7 mouse cellular contexts compared by ENCODE assay signal in genomic region chr6:48086471-48086878, GRCm38 (mm10). TPM values are rescaled to one million over a fixed set of nuclear protein-coding genes. Genes with fewer than 3 reads are reported as not detected.
A peak's percentile ranks its signal among the peaks of the same experiment; 100 is the strongest.
DNase-seq lines count a peak whose midpoint lies in the region; ATAC-seq lines count a peak whose summit lies in the region.

Gene Zfp746 (minus strand): TSS chr6:48086593.

- peak within 1 kb of the TSS; percentile 81 for H3K4me2 ChIP-seq in intestine, embryonic 15.5 days (replicated peaks)

- DNase-seq in adrenal gland, adult 18-20 months (ENCODE audit: low spot score in 2 of 2) = peak; percentile 98 to 99
- peak; percentile 93 for DNase-seq in embryo, embryonic 11 days
- DNase-seq in gastrocnemius, postnatal 36 days = peak; percentile 88 to 90
- peak; percentile 94 for DNase-seq in left cerebral cortex, postnatal 25 days (ENCODE audit: low spot score in 2 of 2)
- peak; percentile 90 for DNase-seq in midbrain, embryonic 10.5 days (ENCODE audit: low spot score)
- DNase-seq in right cerebral cortex, postnatal 4 days = peak; percentile 94

- peaks cover 19% of the 10 kb centered on the region for H3K36me3 ChIP-seq in intestine, embryonic 15.5 days
- H3K36me3 ChIP-seq in midbrain, embryonic 10.5 days = peaks cover 28% of the 10 kb centered on the region

- peak within 1 kb of the TSS; percentile 97 for H3K9ac ChIP-seq in intestine, embryonic 15.5 days

- H3K4me1 ChIP-seq in intestine, embryonic 15.5 days (replicated peaks) = peaks cover 4% of the 10 kb centered on the region; the same call in 1 of the 2 replicates
- peaks cover 18% of the 10 kb centered on the region for H3K4me1 ChIP-seq in midbrain, embryonic 10.5 days

- H3K4me3 ChIP-seq in intestine, embryonic 15.5 days (replicated peaks) = peak within 1 kb of the TSS; percentile 88
- peak within 1 kb of the TSS; percentile 76 for H3K4me3 ChIP-seq in midbrain, embryonic 10.5 days

- H3K9me3 ChIP-seq in intestine, embryonic 15.5 days = no peaks in the 10 kb centered on the region
- no peaks in the 10 kb centered on the region for H3K9me3 ChIP-seq in midbrain, embryonic 10.5 days (replicated peaks)

- peak within 1 kb of the TSS; percentile 93 for H3K27ac ChIP-seq in intestine, embryonic 15.5 days
- peak within 1 kb of the TSS; percentile 96 for H3K27ac ChIP-seq in midbrain, embryonic 10.5 days (replicated peaks)

- H3K27me3 ChIP-seq in intestine, embryonic 15.5 days (replicated peaks) = no peaks in the 10 kb centered on the region
- no peaks in the 10 kb centered on the region; the same call in 1 of the 2 replicates for H3K27me3 ChIP-seq in midbrain, embryonic 10.5 days (ENCODE audit: low read depth, poor library complexity, severe bottlenecking)

- ATAC-seq in intestine, embryonic 15.5 days = peak; percentile 95

- 1% methylated on average over 52 of the region's 53 CpGs for WGBS in intestine, embryonic 15.5 days
- WGBS in midbrain, embryonic 10.5 days = under 1% methylated on average over 53 of the region's 53 CpGs

- intact Hi-C loops in gastrocnemius, postnatal 36 days (cut with DNase I) = no loop called here
- intact Hi-C loops in left cerebral cortex, postnatal 25 days (cut with DNase I) = loop anchor here (5.0 kb wide), 2 partner anchors 39 to 311 kb away; partner anchors contain the start of genes Krba1 and Zfp777

RNA-seq across cellular contexts. Expression of gene Zfp746, which starts in this region (rescaled TPM):
- total RNA-seq in adrenal gland, adult 18-20 months (2021) = 10 to 100 TPM; 22.8 to 25.6 TPM
- total RNA-seq in gastrocnemius, postnatal 36 days (2021) = 10 to 100 TPM in 1 of 2 experiments, 1 to 10 TPM in 1; 7.1 to 10.4 TPM
- 15.1 and 15.6 TPM in 2 replicates for polyA plus RNA-seq in intestine, embryonic 15.5 days (2015; fragmentation: Nextera tagmentation; extraction: Ambion mirVana)
- 10 to 100 TPM; 29.4 to 31.2 TPM for total RNA-seq in left cerebral cortex, postnatal 25 days (2021)
- polyA plus RNA-seq in midbrain, embryonic 10.5 days (2016; fragmentation: Nextera tagmentation; extraction: Ambion mirVana) = 19.1 and 19.3 TPM in 2 replicates

Comparison
In these comparisons a context has a peak if more than half of its experiments do, and no peak if none do; other contexts are left out.
1. Peak in every context shown above with its lines: DNase-seq, ATAC-seq, H3K4me3 ChIP-seq and H3K27ac ChIP-seq.